Mouse (Mus musculus): ENCODE measurements at regions not wholly inside any gene's neighbourhood (a gene's known extent, or its start where the extent isn't known, plus 50 kb on each side); places are given as distances from the start of the nearest gene placed in this dataset.

GRCm38 (mm10) chr2:178975366-178975765 is 466.9 kb upstream of the Cdh4 start:
- H3K4me2 ChIP-seq, result no peak overlapping the region
- no peak overlapping the region for H3K27ac ChIP-seq
- no peak overlapping the region for H3K9ac ChIP-seq (replicated peaks)
- H3K4me1 ChIP-seq (replicated peaks), result no peaks in the 10 kb centered on the region
- no peaks in the 10 kb centered on the region for H3K36me3 ChIP-seq
- 90% methylated on average over 4 of the region's 4 CpGs for WGBS
- no peak overlapping the region for H3K4me3 ChIP-seq (replicated peaks)
- H3K27me3 ChIP-seq, result no peaks in the 10 kb centered on the region
- ATAC-seq (ENCODE audit: insufficient number of reproducible peaks, insufficient read depth, low FRiP score, low TSS enrichment, low read depth), result no peak
- no peaks in the 10 kb centered on the region for H3K9me3 ChIP-seq

DNA sequence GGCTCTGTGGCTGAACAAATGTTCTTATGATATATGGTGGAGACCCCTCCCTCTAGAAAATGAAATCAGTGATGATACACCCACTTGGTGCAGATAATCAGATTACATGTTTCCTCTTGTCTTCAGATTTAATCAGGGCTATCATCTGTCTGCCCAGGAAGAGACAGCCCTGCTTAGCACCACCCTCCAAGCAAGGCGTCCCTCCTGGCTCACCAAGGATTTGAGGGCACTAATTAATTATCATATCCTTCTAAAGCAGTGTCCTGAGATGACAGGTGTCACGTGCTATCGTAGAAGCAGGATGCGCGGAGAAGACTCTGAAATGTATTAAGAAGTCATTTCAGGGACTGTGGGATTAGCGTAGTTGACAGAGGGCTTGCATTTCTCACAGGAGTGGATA is 466.2 kb upstream of the Cdh4 start:
- 87% methylated on average over 6 of the region's 6 CpGs for WGBS
- ATAC-seq (ENCODE audit: insufficient number of reproducible peaks, insufficient read depth, low FRiP score, low TSS enrichment, low read depth), result no peak
- Histone ChIP-seq H3K36me3 (no peaks in the 10 kb centered on the region), H3K9me3 (no peaks in the 10 kb centered on the region), H3K4me3 (replicated peaks) (no peak overlapping the region), H3K9ac (replicated peaks) (no peak overlapping the region), H3K4me2 (no peak overlapping the region), H3K4me1 (replicated peaks) (no peaks in the 10 kb centered on the region), H3K27ac (no peak overlapping the region), H3K27me3 (no peaks in the 10 kb centered on the region)

DNA sequence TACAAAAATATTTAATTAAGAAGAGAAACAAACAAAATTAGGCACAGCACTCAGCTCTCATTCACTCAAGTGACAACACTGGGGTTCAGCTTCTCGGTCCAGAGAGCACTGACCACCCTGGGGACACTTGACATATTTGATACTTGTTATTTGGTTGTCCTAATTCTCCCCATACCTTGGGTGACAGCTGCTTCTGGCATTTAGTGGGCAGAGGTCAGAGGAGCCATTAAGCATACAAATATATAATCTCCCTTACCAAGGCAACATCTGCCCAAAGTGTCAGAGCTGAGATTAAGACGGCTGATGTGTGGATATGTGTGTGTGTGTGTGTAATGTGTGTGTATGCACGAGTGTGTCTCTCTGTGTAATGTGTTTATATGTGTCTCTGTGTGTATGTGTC is 465.7 kb upstream of the Cdh4 start:
- H3K9ac ChIP-seq (replicated peaks), result no peak overlapping the region
- no peak for ATAC-seq (ENCODE audit: insufficient number of reproducible peaks, insufficient read depth, low FRiP score, low TSS enrichment, low read depth)
- H3K36me3 ChIP-seq, result no peaks in the 10 kb centered on the region
- H3K4me1 ChIP-seq (replicated peaks), result no peaks in the 10 kb centered on the region
- H3K27ac ChIP-seq, result no peak overlapping the region
- no peaks in the 10 kb centered on the region for H3K9me3 ChIP-seq
- H3K4me2 ChIP-seq, result no peak overlapping the region
- no peaks in the 10 kb centered on the region for H3K27me3 ChIP-seq
- no peak overlapping the region for H3K4me3 ChIP-seq (replicated peaks)
- WGBS, result 66% methylated on average over 3 of the region's 3 CpGs

- 84% methylated on average over 9 of the region's 9 CpGs for WGBS
- H3K27me3 ChIP-seq, result no peaks in the 10 kb centered on the region; the same call in 1 of the 2 replicates
- H3K4me1 ChIP-seq (replicated peaks), result peaks cover 6% of the 10 kb centered on the region
- no peaks in the 10 kb centered on the region for H3K36me3 ChIP-seq
- no peak for ATAC-seq (ENCODE audit: insufficient number of reproducible peaks, insufficient read depth, low FRiP score, low TSS enrichment, low read depth)
- H3K9me3 ChIP-seq, result no peaks in the 10 kb centered on the region
- no peak overlapping the region for H3K4me3 ChIP-seq (replicated peaks)
- H3K27ac ChIP-seq, result no peak overlapping the region
- H3K4me2 ChIP-seq, result no peak overlapping the region
- no peak overlapping the region for H3K9ac ChIP-seq (replicated peaks)
Observed at GRCm38 (mm10) chr2:178979451-178979850, 462.8 kb upstream of the Cdh4 start.

DNA sequence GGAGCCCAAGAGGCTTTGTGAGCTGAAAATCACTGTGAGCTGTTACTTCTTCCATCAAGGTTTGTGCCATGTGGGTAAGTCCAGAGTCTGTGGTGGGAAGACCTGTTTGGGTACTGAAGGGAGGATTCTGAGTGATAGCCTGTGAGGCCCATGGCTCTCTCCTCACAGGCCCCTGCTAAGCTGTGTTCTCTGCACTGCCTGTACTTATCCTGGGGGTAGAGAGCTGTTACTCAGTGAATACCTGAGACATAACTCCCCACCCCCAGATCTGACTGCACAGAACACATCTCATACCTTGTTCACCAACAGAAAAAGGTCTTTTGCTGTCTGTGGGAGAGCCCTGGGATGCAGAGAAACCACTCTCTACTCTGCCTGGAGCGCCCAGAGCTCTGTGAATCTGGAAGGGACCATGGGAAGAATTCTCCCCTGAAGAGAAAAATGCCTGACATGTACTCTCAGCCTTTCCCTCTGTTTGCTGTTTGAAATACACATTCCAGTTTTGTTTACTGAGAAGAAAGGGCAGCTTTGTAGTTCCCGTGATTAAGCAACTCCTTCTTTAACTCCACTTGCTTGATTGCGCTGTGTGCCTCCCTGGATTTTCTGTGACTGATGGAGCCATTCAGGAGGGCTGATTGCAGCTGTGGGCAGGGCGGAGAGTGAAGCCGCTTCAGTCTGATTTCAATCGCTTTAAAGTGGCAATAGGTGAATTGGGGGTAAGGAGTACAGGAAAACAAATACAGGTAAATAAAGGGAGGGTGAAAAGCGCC is 460.3 kb upstream of the Cdh4 start:
- 34% methylated on average over 7 of the region's 7 CpGs for WGBS
- Histone ChIP-seq H3K4me2 (no peak overlapping the region), H3K27me3 (no peaks in the 10 kb centered on the region; the same call in 1 of the 2 replicates), H3K4me1 (replicated peaks) (peaks cover 6% of the 10 kb centered on the region), H3K9ac (replicated peaks) (no peak overlapping the region), H3K36me3 (no peaks in the 10 kb centered on the region), H3K27ac (no peak overlapping the region), H3K4me3 (replicated peaks) (no peak overlapping the region), H3K9me3 (no peaks in the 10 kb centered on the region)
- no peak for ATAC-seq (ENCODE audit: insufficient number of reproducible peaks, insufficient read depth, low FRiP score, low TSS enrichment, low read depth)

DNA sequence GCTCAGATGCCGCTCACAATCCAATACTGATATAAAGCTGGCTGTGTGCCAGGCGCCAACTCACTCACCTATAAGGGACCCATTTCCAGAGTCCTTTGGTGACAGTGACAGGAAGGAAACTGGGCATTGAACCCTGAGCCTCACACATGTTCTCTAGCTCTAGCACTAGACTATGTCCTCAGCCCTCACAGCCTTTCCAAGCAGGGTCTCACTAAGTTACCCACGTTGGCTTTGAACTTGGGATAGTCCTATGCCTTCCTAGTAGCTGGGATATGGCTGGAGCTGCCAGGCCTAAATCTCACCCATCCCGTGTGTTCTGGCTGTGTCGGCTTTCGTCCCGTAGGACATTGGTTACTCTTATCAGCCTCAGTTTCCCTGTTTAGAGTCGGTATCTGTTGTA is 458.4 kb upstream of the Cdh4 start:
- no peak for ATAC-seq (ENCODE audit: insufficient number of reproducible peaks, insufficient read depth, low FRiP score, low TSS enrichment, low read depth)
- H3K9me3 ChIP-seq, result no peaks in the 10 kb centered on the region
- no peak overlapping the region for H3K9ac ChIP-seq (replicated peaks)
- WGBS, result 92% methylated on average over 8 of the region's 8 CpGs
- H3K36me3 ChIP-seq, result no peaks in the 10 kb centered on the region
- no peak overlapping the region for H3K27ac ChIP-seq
- H3K4me3 ChIP-seq (replicated peaks), result no peak overlapping the region
- peaks cover 6% of the 10 kb centered on the region for H3K4me1 ChIP-seq (replicated peaks)
- H3K27me3 ChIP-seq, result no peaks in the 10 kb centered on the region; the same call in 1 of the 2 replicates
- H3K4me2 ChIP-seq, result no peak overlapping the region

- Histone ChIP-seq H3K27me3 (no peaks in the 10 kb centered on the region; the same call in 1 of the 2 replicates), H3K4me2 (no peak overlapping the region), H3K4me3 (replicated peaks) (no peak overlapping the region), H3K9me3 (no peaks in the 10 kb centered on the region), H3K36me3 (no peaks in the 10 kb centered on the region), H3K9ac (replicated peaks) (no peak overlapping the region), H3K27ac (no peak overlapping the region), H3K4me1 (replicated peaks) (peaks cover 14% of the 10 kb centered on the region)
- ATAC-seq (ENCODE audit: insufficient number of reproducible peaks, insufficient read depth, low FRiP score, low TSS enrichment, low read depth), result no peak
- WGBS, result 75% methylated on average over 10 of the region's 10 CpGs
Observed at GRCm38 (mm10) chr2:178987935-178988334, 454.3 kb upstream of the Cdh4 start.

- Histone ChIP-seq H3K27ac (no peak overlapping the region), H3K4me1 (replicated peaks) (peaks cover 15% of the 10 kb centered on the region), H3K36me3 (no peaks in the 10 kb centered on the region), H3K9ac (replicated peaks) (no peak overlapping the region), H3K4me3 (replicated peaks) (no peak overlapping the region), H3K4me2 (no peak overlapping the region), H3K27me3 (no peaks in the 10 kb centered on the region), H3K9me3 (no peaks in the 10 kb centered on the region)
- no peak for ATAC-seq (ENCODE audit: insufficient number of reproducible peaks, insufficient read depth, low FRiP score, low TSS enrichment, low read depth)
- WGBS, result 48% methylated on average over 7 of the region's 7 CpGs
Observed at GRCm38 (mm10) chr2:178989291-178989690, 452.9 kb upstream of the Cdh4 start.

DNA sequence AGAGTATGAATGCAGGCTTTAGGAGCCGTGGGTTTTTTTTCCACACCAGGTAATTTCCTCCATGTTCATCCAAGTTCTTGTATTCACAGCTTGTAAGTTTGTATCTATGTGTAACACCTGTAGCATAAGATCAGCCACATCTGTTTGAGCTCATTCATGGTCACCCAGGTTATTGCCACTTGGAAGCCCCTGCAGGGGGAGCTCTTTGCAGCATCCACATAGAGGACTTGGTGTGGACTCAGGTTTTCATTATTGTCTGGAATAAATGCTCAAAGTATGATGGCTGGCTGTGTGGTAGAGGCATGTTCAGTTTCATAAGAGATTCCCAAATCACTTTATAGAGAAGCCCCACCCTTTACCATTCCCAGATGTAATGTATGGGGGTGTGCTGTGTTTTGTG is 452.4 kb upstream of the Cdh4 start:
- Histone ChIP-seq H3K4me3 (replicated peaks) (no peak overlapping the region), H3K9ac (replicated peaks) (no peak overlapping the region), H3K4me2 (no peak overlapping the region), H3K27me3 (no peaks in the 10 kb centered on the region), H3K9me3 (no peaks in the 10 kb centered on the region), H3K36me3 (no peaks in the 10 kb centered on the region), H3K27ac (no peak overlapping the region), H3K4me1 (replicated peaks) (peaks cover 15% of the 10 kb centered on the region)
- WGBS, result 71% methylated on average over 1 of the region's 1 CpGs
- ATAC-seq (ENCODE audit: insufficient number of reproducible peaks, insufficient read depth, low FRiP score, low TSS enrichment, low read depth), result no peak

DNA sequence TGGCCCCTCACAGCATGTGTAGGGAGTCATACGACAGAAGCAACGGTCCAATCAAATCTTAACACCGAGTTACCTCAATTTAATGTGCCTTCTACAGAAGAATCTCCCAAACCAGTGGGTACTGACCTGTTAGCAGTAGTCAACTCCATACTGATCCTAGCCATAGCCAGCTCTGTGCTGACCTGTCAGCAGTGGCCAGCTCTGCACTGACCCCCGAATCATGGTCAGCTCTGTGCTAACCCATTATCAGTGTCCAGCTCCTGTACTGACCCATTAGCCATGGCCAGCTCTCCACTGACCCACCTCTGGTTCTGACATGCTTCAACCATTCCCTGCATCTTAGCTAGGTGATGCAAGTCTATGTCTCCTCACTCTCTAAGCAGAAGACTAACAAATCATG is 451.3 kb upstream of the Cdh4 start:
- Histone ChIP-seq H3K4me2 (no peak overlapping the region), H3K36me3 (no peaks in the 10 kb centered on the region), H3K9ac (replicated peaks) (no peak overlapping the region), H3K27ac (no peak overlapping the region), H3K27me3 (no peaks in the 10 kb centered on the region), H3K4me1 (replicated peaks) (peaks cover 15% of the 10 kb centered on the region), H3K9me3 (no peaks in the 10 kb centered on the region), H3K4me3 (replicated peaks) (no peak overlapping the region)
- 74% methylated on average over 4 of the region's 4 CpGs for WGBS
- no peak for ATAC-seq (ENCODE audit: insufficient number of reproducible peaks, insufficient read depth, low FRiP score, low TSS enrichment, low read depth)

DNA sequence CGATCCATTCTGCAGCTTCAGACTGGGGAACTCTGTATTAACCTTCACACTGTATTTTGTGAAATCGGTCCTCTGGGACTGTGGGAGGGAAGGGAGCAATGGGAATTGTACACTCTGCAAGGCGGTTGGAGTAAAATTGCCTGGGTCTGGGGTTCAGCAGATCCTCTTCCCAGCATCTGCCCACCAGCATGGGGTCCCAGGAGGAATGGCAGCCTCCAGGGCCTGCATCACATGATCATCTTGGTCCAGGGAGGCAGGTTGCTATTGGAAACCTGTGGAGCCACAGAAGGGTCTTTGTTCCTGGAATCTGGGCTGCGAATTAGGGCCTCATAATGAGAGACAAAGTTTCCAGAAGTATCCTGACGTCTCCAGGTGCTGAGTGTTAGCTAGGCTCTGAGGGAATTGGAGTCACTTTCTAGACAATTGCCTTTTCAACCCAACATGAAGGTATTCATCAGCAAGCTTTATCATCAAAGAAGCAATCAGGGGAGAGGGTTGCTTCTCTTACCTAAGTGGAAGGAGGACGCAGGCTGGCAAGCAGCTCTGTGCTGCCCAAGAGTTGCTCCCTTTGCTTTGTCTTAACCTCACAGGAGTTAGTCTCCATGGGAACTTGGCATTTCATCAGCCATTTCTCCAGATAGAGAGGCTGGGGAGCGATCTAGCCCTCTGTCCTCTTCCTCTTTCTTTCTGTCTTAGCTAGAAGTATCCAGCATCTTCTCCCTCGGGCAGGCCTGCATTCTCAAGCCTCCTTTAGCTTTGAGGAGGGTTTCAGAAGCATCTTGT is 449.7 kb upstream of the Cdh4 start:
- WGBS, result 53% methylated on average over 8 of the region's 8 CpGs
- no peak for ATAC-seq (ENCODE audit: insufficient number of reproducible peaks, insufficient read depth, low FRiP score, low TSS enrichment, low read depth)
- Histone ChIP-seq H3K4me3 (replicated peaks) (no peak overlapping the region), H3K4me1 (replicated peaks) (peaks cover 15% of the 10 kb centered on the region), H3K27me3 (no peaks in the 10 kb centered on the region), H3K36me3 (no peaks in the 10 kb centered on the region), H3K4me2 (no peak overlapping the region), H3K27ac (no peak overlapping the region), H3K9me3 (no peaks in the 10 kb centered on the region), H3K9ac (replicated peaks) (no peak overlapping the region)

Measured in limb, embryonic 12.5 days (tissue).